Mouse (Mus musculus) CD4-positive, CD25-positive, alpha-beta regulatory T cell, adult 2 months (primary cell): ENCODE measurements at regions not wholly inside any gene's neighbourhood (a gene's known extent, or its start where the extent isn't known, plus 50 kb on each side); places are given as distances from the start of the nearest gene placed in this dataset.
"Not testable (repeated sequence)": the region's sequence is repeated elsewhere in the genome, so short reads cannot be mapped to it uniquely, and the experiment has no call there.

ENCODE experiments used
- DNase-seq: peaks from one replicate; pipeline ENCODE4 v3.0.0-alpha.2; 2012; ENCODE audit warnings: low read depth, low spot score

- DNase-seq = no peak
Measured at GRCm38 (mm10) chr3:147852830-147853229, 1000.7 kb downstream of the Ttll7 start.

- DNase-seq = no peak
Measured at GRCm38 (mm10) chr3:147841357-147841756, 989.2 kb downstream of the Ttll7 start.

DNA sequence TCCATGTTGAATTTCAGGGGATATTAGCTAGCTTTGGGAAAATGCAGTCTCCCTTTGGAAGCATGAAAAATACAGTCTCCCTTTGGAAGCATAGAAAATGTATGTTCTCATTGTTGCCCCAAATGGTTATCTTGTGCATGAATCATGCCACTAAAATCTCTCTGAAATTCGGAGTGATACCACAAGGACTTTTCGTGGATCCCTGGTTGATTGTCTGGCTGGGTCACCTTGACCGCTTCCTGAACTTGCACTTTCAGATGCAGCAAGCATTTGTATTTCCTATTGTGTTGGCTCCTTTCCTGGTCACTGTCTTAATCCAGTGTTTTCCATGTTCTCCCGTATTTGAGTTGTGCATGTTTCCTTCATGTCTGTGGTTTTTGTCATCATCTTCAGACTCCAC, 986.6 kb downstream of the Ttll7 start:
- no peak for DNase-seq

GRCm38 (mm10) chr3:147835716-147836115, 983.5 kb downstream of the Ttll7 start:
- no peak for DNase-seq

DNA sequence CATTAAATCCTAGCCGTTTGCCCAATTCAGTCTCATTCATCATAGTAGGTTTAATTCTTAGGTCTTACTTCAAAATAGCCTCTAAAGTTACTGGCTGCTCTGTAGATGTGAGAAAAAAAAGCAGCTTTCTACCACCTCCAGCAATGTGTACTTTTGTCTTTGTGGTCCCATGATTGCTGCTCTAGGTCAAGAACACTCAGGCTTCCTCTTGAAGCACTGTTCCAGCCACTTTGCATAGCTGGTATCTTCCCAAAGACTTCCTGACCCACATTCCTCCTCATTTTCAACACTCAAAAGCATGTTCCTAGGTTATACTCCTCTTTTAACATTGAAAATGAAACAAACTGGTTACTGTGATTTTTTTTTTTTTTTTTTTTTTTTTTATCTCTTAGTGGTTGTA, 973.2 kb downstream of the Ttll7 start:
- DNase-seq = no peak

DNA sequence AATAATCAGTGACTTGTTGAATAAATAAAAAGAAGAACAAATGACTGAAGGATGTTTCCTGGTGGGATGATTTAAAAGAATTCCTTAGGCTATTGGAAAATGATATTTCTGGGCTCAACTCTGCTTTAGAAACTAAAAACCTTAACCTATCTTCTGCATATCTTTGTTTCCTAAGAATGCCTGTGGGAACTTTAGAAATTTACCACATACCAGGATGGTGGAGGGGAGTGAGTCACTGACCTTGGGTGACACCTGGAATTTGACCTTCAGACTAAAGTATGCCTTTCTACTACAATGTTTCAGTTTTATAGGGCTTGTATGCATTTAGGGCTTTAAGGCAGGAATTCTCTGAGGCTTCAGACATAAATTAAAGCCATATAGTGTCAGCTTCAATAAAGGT, 972.3 kb downstream of the Ttll7 start:
- no peak for DNase-seq

GRCm38 (mm10) chr3:147814080-147814650, 962.0 kb downstream of the Ttll7 start:
- no peak for DNase-seq

GRCm38 (mm10) chr3:147802546-147802945, 950.4 kb downstream of the Ttll7 start:
- DNase-seq = no peak

DNA sequence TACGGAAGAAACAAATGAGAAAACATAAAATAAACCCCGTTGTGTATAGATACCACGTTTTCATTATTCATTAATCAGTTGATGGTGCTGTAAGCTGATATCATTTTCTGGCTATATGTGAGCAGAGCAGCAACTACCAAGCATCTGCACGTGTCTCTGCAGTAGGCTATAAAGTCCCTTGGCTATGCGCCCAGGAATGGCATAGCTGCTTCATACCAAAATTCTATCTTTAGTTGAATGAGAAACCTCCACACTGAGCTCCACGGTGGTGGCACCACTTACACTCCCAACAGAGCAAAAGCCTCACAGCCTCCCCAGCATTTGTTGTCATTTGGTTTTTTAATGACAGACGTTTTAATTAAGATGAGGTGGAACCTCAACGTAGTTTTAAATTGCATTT, 944.4 kb downstream of the Ttll7 start:
- DNase-seq = no peak

DNA sequence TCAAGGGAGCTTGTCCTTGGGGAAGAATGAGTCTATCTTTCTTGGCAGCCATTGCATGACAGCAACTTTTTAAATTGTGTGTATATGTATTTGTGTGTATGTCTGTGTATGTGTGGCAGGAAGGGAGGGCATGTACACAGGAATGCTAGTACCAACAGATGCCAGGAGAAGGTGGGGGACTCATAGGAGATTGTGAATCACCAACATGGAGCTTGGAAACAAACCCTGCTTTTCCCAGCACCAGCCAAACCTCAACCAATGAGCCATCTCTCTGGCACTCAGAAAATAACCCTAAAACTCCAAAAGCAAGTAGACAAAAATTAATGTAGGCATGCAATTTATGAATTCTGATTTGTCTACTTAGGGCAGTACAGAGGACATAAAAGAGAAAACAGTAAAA, 942.9 kb downstream of the Ttll7 start:
- DNase-seq = no peak

- no peak for DNase-seq
Measured at GRCm38 (mm10) chr3:147786555-147786954, 934.4 kb downstream of the Ttll7 start.

GRCm38 (mm10) chr3:147750842-147751191, 898.6 kb downstream of the Ttll7 start:
- no peak for DNase-seq

- DNase-seq = no peak
Measured at GRCm38 (mm10) chr3:147749939-147750841, 898.0 kb downstream of the Ttll7 start.

GRCm38 (mm10) chr3:147749442-147749841, 897.3 kb downstream of the Ttll7 start:
- no peak for DNase-seq

- no peak for DNase-seq
Measured at GRCm38 (mm10) chr3:147736673-147737439, 884.7 kb downstream of the Ttll7 start.

- DNase-seq = no peak
Measured at GRCm38 (mm10) chr3:147716391-147716790, 864.2 kb downstream of the Ttll7 start.

DNA sequence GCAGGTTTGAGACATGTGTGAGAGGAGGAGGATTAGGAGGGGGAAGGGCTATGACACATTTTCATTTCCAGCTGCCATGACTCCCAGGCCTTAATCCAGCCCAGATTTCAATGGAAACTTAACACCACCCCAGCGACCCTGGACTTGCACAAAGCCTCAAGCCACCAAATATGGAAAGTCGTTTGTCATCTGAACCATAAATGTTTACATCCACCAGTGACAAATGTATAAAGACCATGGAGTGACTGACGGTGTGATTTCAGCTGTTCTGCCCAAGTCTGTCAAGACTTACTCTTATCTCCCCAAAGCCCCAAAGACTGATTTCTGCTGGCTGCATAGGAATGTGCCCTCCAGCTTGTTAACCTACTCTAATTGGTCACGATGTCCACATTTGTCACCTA, 855.2 kb downstream of the Ttll7 start:
- DNase-seq = no peak

- no peak for DNase-seq
Measured at GRCm38 (mm10) chr3:147683730-147684129, 831.6 kb downstream of the Ttll7 start.

- no peak for DNase-seq
Measured at GRCm38 (mm10) chr3:147680299-147680698, 828.1 kb downstream of the Ttll7 start.

DNA sequence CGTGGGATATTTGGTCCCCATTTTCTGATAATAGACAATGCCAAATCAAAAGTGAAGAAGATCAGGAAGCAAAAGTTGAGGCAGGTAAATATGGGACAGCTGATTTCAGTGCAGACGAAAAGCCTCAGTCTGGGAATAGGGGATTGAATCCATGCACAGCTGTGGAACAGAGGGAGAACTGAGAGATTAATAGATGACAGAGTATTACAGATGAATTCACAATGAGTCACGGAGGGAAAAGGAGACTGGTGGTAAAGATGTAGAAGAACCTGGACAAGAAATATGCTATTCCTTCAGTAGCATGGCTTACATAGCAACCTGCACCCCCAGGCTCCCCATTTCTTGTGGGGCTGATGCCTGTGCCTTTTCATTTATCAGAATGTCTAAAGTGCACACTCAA, 810.4 kb downstream of the Ttll7 start:
- no peak for DNase-seq

DNA sequence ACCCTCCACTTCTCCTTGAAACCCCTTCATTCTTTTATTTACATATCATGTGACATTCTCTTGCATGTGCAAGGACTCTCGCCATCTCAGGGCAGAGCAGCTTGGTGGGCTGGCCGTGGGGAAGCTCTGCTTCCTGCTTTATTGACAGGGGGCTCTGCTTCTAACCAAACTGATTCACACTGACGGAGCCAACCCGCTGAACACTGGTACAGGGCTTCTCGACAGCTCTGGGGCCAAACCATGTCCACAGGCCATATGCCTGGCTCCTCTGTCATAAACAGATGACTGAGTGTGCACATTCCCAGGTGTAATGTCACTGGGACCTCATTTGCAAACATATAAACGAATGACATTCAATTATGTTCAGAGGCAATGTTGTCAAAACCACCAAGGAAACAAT, 800.7 kb downstream of the Ttll7 start:
- no peak for DNase-seq

DNA sequence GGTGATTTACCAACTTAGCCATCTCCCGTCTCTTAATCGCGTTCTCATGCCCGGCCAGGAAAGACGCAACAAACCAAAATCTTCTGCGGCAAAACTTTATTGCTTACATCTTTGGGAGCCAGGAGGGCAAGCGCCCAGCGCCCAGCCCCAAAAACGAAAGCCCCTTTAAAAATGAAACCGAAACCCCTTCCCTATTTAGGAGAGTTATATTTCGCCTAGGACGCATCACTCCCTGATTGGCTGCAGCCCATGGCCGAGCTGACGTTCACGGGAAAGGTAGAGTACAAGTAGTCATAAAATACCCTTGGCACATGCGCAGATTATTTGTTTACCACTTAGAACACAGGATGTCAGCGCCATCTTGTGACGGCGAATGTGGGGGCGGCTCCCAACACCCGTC, 783.3 kb downstream of the Ttll7 start:
- DNase-seq = not testable (repeated sequence)

DNA sequence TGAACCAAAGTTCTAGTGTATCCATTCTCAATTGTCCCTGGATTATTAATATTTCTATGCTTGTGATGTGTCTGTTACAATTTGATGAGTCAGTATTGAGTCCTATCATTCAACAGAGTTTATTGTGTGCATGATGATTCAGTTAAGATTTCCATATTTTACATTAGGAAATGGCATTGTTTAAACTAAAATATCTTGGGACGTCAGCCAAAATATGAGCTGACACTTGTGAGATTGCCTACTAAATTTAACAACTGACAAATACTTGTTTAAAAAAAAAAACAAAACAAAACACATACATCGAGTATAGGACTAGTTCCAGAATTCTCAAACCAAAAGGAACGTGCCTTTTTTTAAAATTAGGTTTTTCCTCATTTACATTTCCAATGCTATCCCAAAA, 779.0 kb downstream of the Ttll7 start:
- no peak for DNase-seq
